Mouse (Mus musculus): ENCODE data around the gene Gm12184. TPM values are rescaled to one million over a fixed set of nuclear protein-coding genes. Genes with fewer than 3 reads are reported as not detected.
"Not testable (repeated sequence)": the region's sequence is repeated elsewhere in the genome, so short reads cannot be mapped to it uniquely, and the experiment has no call there.

Gene Gm12184
- polyA plus RNA-seq, 1 experiment from 2014 or later = 4.5 TPM

GRCm38 (mm10) chr11:48852190-48852589 lies 25.7 kb upstream of the Gm12184 start:
- peaks cover 9% of the 10 kb centered on the region; the same call in 1 of the 2 replicates for H3K4me1 ChIP-seq (ENCODE audit: control insufficient read depth, insufficient read depth, low read length)
- no peak for ATAC-seq (ENCODE audit: insufficient number of reproducible peaks, insufficient read depth, low FRiP score, low read depth)
- no peaks in the 10 kb centered on the region for H3K27me3 ChIP-seq (ENCODE audit: control insufficient read depth, insufficient read depth, low read length)
- H3K9me3 ChIP-seq (ENCODE audit: control insufficient read depth, low read depth, low read length) = no peaks in the 10 kb centered on the region
- WGBS = 82% methylated on average over 4 of the region's 4 CpGs
- no peak overlapping the region for H3K4me3 ChIP-seq (ENCODE audit: low read depth, low read length)
- H3K27ac ChIP-seq (ENCODE audit: low read length) = no peak overlapping the region
- H3K9ac ChIP-seq (replicated peaks; ENCODE audit: low read depth, low read length) = no peak overlapping the region
- no peaks in the 10 kb centered on the region for H3K36me3 ChIP-seq (ENCODE audit: control insufficient read depth, insufficient read depth, low read length)
- no peak overlapping the region for H3K4me2 ChIP-seq (replicated peaks; ENCODE audit: low read depth, low read length)

GRCm38 (mm10) chr11:48851270-48851995 lies 25.0 kb upstream of the Gm12184 start:
- H3K4me2 ChIP-seq (replicated peaks; ENCODE audit: low read depth, low read length) = no peak overlapping the region
- H3K27ac ChIP-seq (ENCODE audit: low read length) = no peak overlapping the region
- no peak overlapping the region for H3K9ac ChIP-seq (replicated peaks; ENCODE audit: low read depth, low read length)
- ATAC-seq (ENCODE audit: insufficient number of reproducible peaks, insufficient read depth, low FRiP score, low read depth) = no peak
- no peak overlapping the region for H3K4me3 ChIP-seq (ENCODE audit: low read depth, low read length)
- no peaks in the 10 kb centered on the region for H3K9me3 ChIP-seq (ENCODE audit: control insufficient read depth, low read depth, low read length)
- WGBS = 76% methylated on average over 4 of the region's 4 CpGs
- no peaks in the 10 kb centered on the region for H3K36me3 ChIP-seq (ENCODE audit: control insufficient read depth, insufficient read depth, low read length)
- H3K4me1 ChIP-seq (ENCODE audit: control insufficient read depth, insufficient read depth, low read length) = peaks cover 9% of the 10 kb centered on the region; the same call in 1 of the 2 replicates
- H3K27me3 ChIP-seq (ENCODE audit: control insufficient read depth, insufficient read depth, low read length) = no peaks in the 10 kb centered on the region

GRCm38 (mm10) chr11:48850240-48850639 lies 23.8 kb upstream of the Gm12184 start:
- no peaks in the 10 kb centered on the region for H3K36me3 ChIP-seq (ENCODE audit: control insufficient read depth, insufficient read depth, low read length)
- H3K9me3 ChIP-seq (ENCODE audit: control insufficient read depth, low read depth, low read length) = no peaks in the 10 kb centered on the region
- H3K9ac ChIP-seq (replicated peaks; ENCODE audit: low read depth, low read length) = no peak overlapping the region
- no peak for ATAC-seq (ENCODE audit: insufficient number of reproducible peaks, insufficient read depth, low FRiP score, low read depth)
- 39% methylated on average over 2 of the region's 2 CpGs for WGBS
- no peak overlapping the region for H3K4me3 ChIP-seq (ENCODE audit: low read depth, low read length)
- H3K27ac ChIP-seq (ENCODE audit: low read length) = no peak overlapping the region
- no peak overlapping the region for H3K4me2 ChIP-seq (replicated peaks; ENCODE audit: low read depth, low read length)
- no peaks in the 10 kb centered on the region for H3K27me3 ChIP-seq (ENCODE audit: control insufficient read depth, insufficient read depth, low read length)
- peaks cover 9% of the 10 kb centered on the region; the same call in 1 of the 2 replicates for H3K4me1 ChIP-seq (ENCODE audit: control insufficient read depth, insufficient read depth, low read length)

- H3K4me3 ChIP-seq (ENCODE audit: low read depth, low read length) = no peak overlapping the region
- H3K4me1 ChIP-seq (ENCODE audit: control insufficient read depth, insufficient read depth, low read length) = no peaks in the 10 kb centered on the region
- H3K27ac ChIP-seq (ENCODE audit: low read length) = no peak overlapping the region
- H3K4me2 ChIP-seq (replicated peaks; ENCODE audit: low read depth, low read length) = no peak overlapping the region
- H3K9ac ChIP-seq (replicated peaks; ENCODE audit: low read depth, low read length) = no peak overlapping the region
- no peaks in the 10 kb centered on the region for H3K36me3 ChIP-seq (ENCODE audit: control insufficient read depth, insufficient read depth, low read length)
- 55% methylated on average over 5 of the region's 5 CpGs for WGBS
- no peaks in the 10 kb centered on the region for H3K27me3 ChIP-seq (ENCODE audit: control insufficient read depth, insufficient read depth, low read length)
- H3K9me3 ChIP-seq (ENCODE audit: control insufficient read depth, low read depth, low read length) = no peaks in the 10 kb centered on the region
- ATAC-seq (ENCODE audit: insufficient number of reproducible peaks, insufficient read depth, low FRiP score, low read depth) = no peak
Observed at GRCm38 (mm10) chr11:48846881-48847280, 20.4 kb upstream of the Gm12184 start.

- H3K9ac ChIP-seq (replicated peaks; ENCODE audit: low read depth, low read length); H3K4me3 ChIP-seq (ENCODE audit: low read depth, low read length); H3K9me3 ChIP-seq (ENCODE audit: control insufficient read depth, low read depth, low read length); ATAC-seq (ENCODE audit: insufficient number of reproducible peaks, insufficient read depth, low FRiP score, low read depth); H3K27me3 ChIP-seq (ENCODE audit: control insufficient read depth, insufficient read depth, low read length); H3K27ac ChIP-seq (ENCODE audit: low read length); H3K36me3 ChIP-seq (ENCODE audit: control insufficient read depth, insufficient read depth, low read length); H3K4me1 ChIP-seq (ENCODE audit: control insufficient read depth, insufficient read depth, low read length); H3K4me2 ChIP-seq (replicated peaks; ENCODE audit: low read depth, low read length): not testable (repeated sequence)
- 78% methylated on average over 2 of the region's 2 CpGs for WGBS
Observed at GRCm38 (mm10) chr11:48846362-48846761, 19.9 kb upstream of the Gm12184 start.

- H3K4me2 ChIP-seq (replicated peaks; ENCODE audit: low read depth, low read length) = no peak overlapping the region
- ATAC-seq (ENCODE audit: insufficient number of reproducible peaks, insufficient read depth, low FRiP score, low read depth) = no peak
- WGBS = 19% methylated on average over 13 of the region's 13 CpGs
- no peaks in the 10 kb centered on the region for H3K4me1 ChIP-seq (ENCODE audit: control insufficient read depth, insufficient read depth, low read length)
- H3K4me3 ChIP-seq (ENCODE audit: low read depth, low read length) = no peak overlapping the region
- no peaks in the 10 kb centered on the region for H3K27me3 ChIP-seq (ENCODE audit: control insufficient read depth, insufficient read depth, low read length)
- H3K27ac ChIP-seq (ENCODE audit: low read length) = no peak overlapping the region
- H3K9ac ChIP-seq (replicated peaks; ENCODE audit: low read depth, low read length) = no peak overlapping the region
- no peaks in the 10 kb centered on the region for H3K36me3 ChIP-seq (ENCODE audit: control insufficient read depth, insufficient read depth, low read length)
- no peaks in the 10 kb centered on the region for H3K9me3 ChIP-seq (ENCODE audit: control insufficient read depth, low read depth, low read length)
Observed at GRCm38 (mm10) chr11:48845244-48845815, 18.9 kb upstream of the Gm12184 start.

GRCm38 (mm10) chr11:48844309-48844708 lies 17.9 kb upstream of the Gm12184 start:
- no peak for ATAC-seq (ENCODE audit: insufficient number of reproducible peaks, insufficient read depth, low FRiP score, low read depth)
- Histone ChIP-seq H3K4me2 (replicated peaks; ENCODE audit: low read depth, low read length) (no peak overlapping the region), H3K27me3 (ENCODE audit: control insufficient read depth, insufficient read depth, low read length) (no peaks in the 10 kb centered on the region), H3K4me3 (ENCODE audit: low read depth, low read length) (no peak overlapping the region), H3K27ac (ENCODE audit: low read length) (no peak overlapping the region), H3K9ac (replicated peaks; ENCODE audit: low read depth, low read length) (no peak overlapping the region), H3K4me1 (ENCODE audit: control insufficient read depth, insufficient read depth, low read length) (no peaks in the 10 kb centered on the region), H3K9me3 (ENCODE audit: control insufficient read depth, low read depth, low read length) (no peaks in the 10 kb centered on the region), H3K36me3 (ENCODE audit: control insufficient read depth, insufficient read depth, low read length) (no peaks in the 10 kb centered on the region)
- 59% methylated on average over 6 of the region's 6 CpGs for WGBS

GRCm38 (mm10) chr11:48843202-48843601 lies 16.7 kb upstream of the Gm12184 start:
- Histone ChIP-seq H3K27ac (ENCODE audit: low read length) (no peak overlapping the region), H3K9me3 (ENCODE audit: control insufficient read depth, low read depth, low read length) (no peaks in the 10 kb centered on the region), H3K27me3 (ENCODE audit: control insufficient read depth, insufficient read depth, low read length) (no peaks in the 10 kb centered on the region), H3K36me3 (ENCODE audit: control insufficient read depth, insufficient read depth, low read length) (no peaks in the 10 kb centered on the region), H3K9ac (replicated peaks; ENCODE audit: low read depth, low read length) (no peak overlapping the region), H3K4me2 (replicated peaks; ENCODE audit: low read depth, low read length) (no peak overlapping the region), H3K4me1 (ENCODE audit: control insufficient read depth, insufficient read depth, low read length) (0 out of 2 replicates have a peak, but pooled peaks cover 3% of the 10 kb centered on the region), H3K4me3 (ENCODE audit: low read depth, low read length) (no peak overlapping the region)
- 61% methylated on average over 11 of the region's 11 CpGs for WGBS
- ATAC-seq (ENCODE audit: insufficient number of reproducible peaks, insufficient read depth, low FRiP score, low read depth) = no peak
